In the genomic region with DNA sequence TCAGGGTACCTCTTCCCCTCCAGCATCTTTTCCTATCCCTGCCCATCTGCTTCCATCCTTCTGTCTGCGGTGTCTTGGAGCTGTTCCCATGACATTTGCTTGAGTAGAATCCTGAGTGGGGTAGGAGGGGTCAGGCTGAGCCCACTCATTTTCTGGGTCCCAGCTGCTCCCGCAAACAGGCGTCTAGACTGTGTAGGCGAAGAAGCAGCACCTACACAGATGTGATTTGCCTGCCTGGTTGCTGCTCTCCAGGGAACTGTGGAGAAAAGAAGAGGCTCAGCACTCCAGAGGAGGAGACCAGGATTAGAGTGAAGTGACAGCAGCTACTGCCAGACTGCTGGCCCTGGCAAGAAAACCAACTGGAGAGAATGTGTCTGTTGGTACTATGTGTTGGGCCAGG, we compare ENCODE assay signal across 11 mouse cellular contexts. TPM values are rescaled to one million over a fixed set of nuclear protein-coding genes. Genes with fewer than 3 reads are reported as not detected.
A peak's percentile ranks its signal among the peaks of the same experiment; 100 is the strongest.
DNase-seq lines count a peak whose midpoint lies in the region; ATAC-seq lines count a peak whose summit lies in the region.
"Had no signal": no experiment of that assay in that cellular context is flagged by ENCODE, and none has a peak within 500 bp of the region (broad histone marks: within the 10 kb centered on the region; RNA-seq: fewer than 3 reads in every experiment).

No protein-coding gene starts in this region.

- DNase-seq in hindbrain, embryonic 10.5 days (ENCODE audit: low spot score) = no peak
- peak; percentile 73 to 74 for DNase-seq in cerebellum, adult 18-20 months
- peak; percentile 48 to 70 for DNase-seq in frontal cortex, postnatal 10 days (ENCODE audit: low spot score in 2 of 2)
- DNase-seq in left cerebral cortex, postnatal 36 days (ENCODE audit: low spot score in 2 of 2) = peak; percentile 65 to 76
- no peak for DNase-seq in urinary bladder, postnatal 36 days (ENCODE audit: low spot score in 2 of 2)
- DNase-seq in gastrocnemius, postnatal 36 days = no peak

- 64% methylated on average over 4 of the region's 4 CpGs for WGBS in hindbrain, embryonic 13.5 days
- 92% methylated on average over 4 of the region's 4 CpGs for WGBS in hindbrain, embryonic 10.5 days

- peaks cover 8% of the 10 kb centered on the region; the same call in 1 of the 2 replicates for H3K9me3 ChIP-seq in hindbrain, embryonic 13.5 days
- peaks cover 10% of the 10 kb centered on the region; the same call in 1 of the 2 replicates for H3K9me3 ChIP-seq in hindbrain, embryonic 10.5 days

- intact Hi-C loops in left cerebral cortex, postnatal 36 days (cut with DNase I) = no loop called here
- intact Hi-C loops in gastrocnemius, postnatal 36 days (cut with DNase I) = no loop called here

- H3K4me3 ChIP-seq in hindbrain, embryonic 13.5 days = no peak overlapping the region
- no peak overlapping the region for H3K4me3 ChIP-seq in hindbrain, embryonic 10.5 days
- H3K4me3 ChIP-seq: midbrain, embryonic 10.5 days had no signal

- ATAC-seq in hindbrain, embryonic 13.5 days (ENCODE audit: low FRiP score) = peak; percentile 36; the same call in 1 of the 2 replicates
- no peak for ATAC-seq in megakaryocyte, adult 5-6 weeks (ENCODE audit: poor library complexity, severe bottlenecking)
- ATAC-seq: intestine, postnatal 0 days had no signal

- H3K4me2 ChIP-seq in hindbrain, embryonic 13.5 days = no peak overlapping the region
- H3K4me2 ChIP-seq: heart, embryonic 11.5 days had no signal

- peaks cover 27% of the 10 kb centered on the region for H3K36me3 ChIP-seq in hindbrain, embryonic 13.5 days
- peaks cover 40% of the 10 kb centered on the region for H3K36me3 ChIP-seq in hindbrain, embryonic 10.5 days

- peaks cover 32% of the 10 kb centered on the region for H3K4me1 ChIP-seq in hindbrain, embryonic 13.5 days (replicated peaks)
- peaks cover 18% of the 10 kb centered on the region for H3K4me1 ChIP-seq in hindbrain, embryonic 10.5 days (replicated peaks)

- H3K9ac ChIP-seq in hindbrain, embryonic 13.5 days = no peak overlapping the region; the same call in 1 of the 2 replicates

- H3K27ac ChIP-seq in hindbrain, embryonic 13.5 days = peak overlapping the region; percentile 64
- H3K27ac ChIP-seq in hindbrain, embryonic 10.5 days = no peak overlapping the region
- H3K27ac ChIP-seq: midbrain, embryonic 10.5 days had no signal

- no peaks in the 10 kb centered on the region for H3K27me3 ChIP-seq in hindbrain, embryonic 13.5 days
- H3K27me3 ChIP-seq in hindbrain, embryonic 10.5 days (ENCODE audit: insufficient read depth, poor library complexity, severe bottlenecking) = no peaks in the 10 kb centered on the region

RNA-seq across cellular contexts. Expression of a gene that starts 14.9 kb away (rescaled TPM):
- polyA plus RNA-seq in hindbrain, embryonic 13.5 days (2015; fragmentation: Nextera tagmentation; extraction: Ambion mirVana) = 35.1 and 35.5 TPM in 2 replicates
- 46.9 and 47.2 TPM in 2 replicates for polyA plus RNA-seq in hindbrain, embryonic 10.5 days (2016; fragmentation: Nextera tagmentation; extraction: Ambion mirVana)
- total RNA-seq in left cerebral cortex, postnatal 36 days (2021) = 10 to 100 TPM; 27.4 to 30.4 TPM
- 10 to 100 TPM; 74.6 to 80.1 TPM for total RNA-seq in gastrocnemius, postnatal 36 days (2021)
- total RNA-seq in megakaryocyte, adult 5-6 weeks (2015) = 20.8 and 21.4 TPM in 2 replicates
- total RNA-seq in megakaryocyte, adult 5-6 weeks (2017) = 22.5 and 32.8 TPM in 2 replicates

RNA-seq across cellular contexts. Expression of a gene that starts 22.2 kb away (rescaled TPM):
- 47.5 and 47.9 TPM in 2 replicates for polyA plus RNA-seq in hindbrain, embryonic 13.5 days (2015; fragmentation: Nextera tagmentation; extraction: Ambion mirVana)
- polyA plus RNA-seq in hindbrain, embryonic 10.5 days (2016; fragmentation: Nextera tagmentation; extraction: Ambion mirVana) = 46.8 and 49.1 TPM in 2 replicates
- total RNA-seq in left cerebral cortex, postnatal 36 days (2021) = 10 to 100 TPM; 13.0 to 14.5 TPM
- 1 to 10 TPM; 5.8 to 7.6 TPM for total RNA-seq in gastrocnemius, postnatal 36 days (2021)
- 47.3 and 54.9 TPM in 2 replicates for total RNA-seq in megakaryocyte, adult 5-6 weeks (2015)
- 19.3 and 21.7 TPM in 2 replicates for total RNA-seq in megakaryocyte, adult 5-6 weeks (2017)

RNA-seq across cellular contexts. Expression of a gene that starts 28.9 kb away (rescaled TPM):
- polyA plus RNA-seq in hindbrain, embryonic 13.5 days (2015; fragmentation: Nextera tagmentation; extraction: Ambion mirVana) = 15.0 and 15.5 TPM in 2 replicates
- 29.8 and 35.3 TPM in 2 replicates for polyA plus RNA-seq in hindbrain, embryonic 10.5 days (2016; fragmentation: Nextera tagmentation; extraction: Ambion mirVana)
- total RNA-seq in left cerebral cortex, postnatal 36 days (2021) = 1 to 10 TPM; 3.0 to 3.8 TPM
- total RNA-seq in gastrocnemius, postnatal 36 days (2021) = 1 to 10 TPM; 5.5 to 6.8 TPM
- total RNA-seq in megakaryocyte, adult 5-6 weeks (2015) = 0.82 and 1.1 TPM in 2 replicates
- total RNA-seq in megakaryocyte, adult 5-6 weeks (2017) = 0.24 and 1.3 TPM in 2 replicates

RNA-seq across cellular contexts. Expression of a gene that starts 44.6 kb away (rescaled TPM):
- polyA plus RNA-seq in hindbrain, embryonic 13.5 days (2015; fragmentation: Nextera tagmentation; extraction: Ambion mirVana) = 1.3 and 1.4 TPM in 2 replicates
- 1.3 and 2.3 TPM in 2 replicates for polyA plus RNA-seq in hindbrain, embryonic 10.5 days (2016; fragmentation: Nextera tagmentation; extraction: Ambion mirVana)
- under 1 TPM; 0.76 to 0.77 TPM for total RNA-seq in left cerebral cortex, postnatal 36 days (2021)
- total RNA-seq in gastrocnemius, postnatal 36 days (2021) = 1 to 10 TPM in 1 of 2 experiments, under 1 TPM in 1; 0.71 to 1.3 TPM
- total RNA-seq in megakaryocyte, adult 5-6 weeks (2015) = not detected in 2 replicates
- total RNA-seq in megakaryocyte, adult 5-6 weeks (2017) = 0.12 TPM in 1 of 2 replicates, not detected in the other

Comparison
In these comparisons a context has a peak if more than half of its experiments do, and no peak if none do; other contexts are left out.
1. DNase-seq: peak in cerebellum, adult 18-20 months (2 of 2), frontal cortex, postnatal 10 days (2 of 2) and left cerebral cortex, postnatal 36 days (2 of 2); none in hindbrain, embryonic 10.5 days (single experiment), urinary bladder, postnatal 36 days (0 of 2) and gastrocnemius, postnatal 36 days (0 of 2).